Mouse (Mus musculus) MEL (cell line): ENCODE results near the gene Hes6. TPM values are rescaled to one million over a fixed set of nuclear protein-coding genes. Genes with fewer than 3 reads are reported as not detected.

Experiments
- DNase-seq: peaks from one replicate; pipeline ENCODE4 v3.0.0; 2011; ENCODE audit warnings: low read depth, low spot score
- H3K27ac ChIP-seq: 2 replicates; pipeline ENCODE4 v1.5.1; 2012; ENCODE audit warnings: low read depth, mild to moderate bottlenecking, control low read depth, low read length, moderate library complexity; ENCODE audit not compliant: control insufficient read depth
- H3K27me3 ChIP-seq, 2 experiments: fragments of 150-350 bp in 1 of 2; sonication (generic) in 1 of 2; 2 replicates each; pipeline ENCODE4 v1.6.1; 2012; ENCODE audit warnings: low read length in 2 of 2, mild to moderate bottlenecking in 2 of 2, improper control_type of control experiment in 1 of 2, moderate library complexity in 1 of 2; ENCODE audit not compliant: insufficient read depth in 2 of 2, control insufficient read depth in 1 of 2
- H3K36me3 ChIP-seq, 2 experiments: 2 replicates each; pipeline ENCODE4 v1.6.1; 2012 to 2014; ENCODE audit warnings: low read length in 2 of 2, improper control_type of control experiment in 1 of 2, inconsistent platforms in 1 of 2, mild to moderate bottlenecking in 1 of 2; ENCODE audit not compliant: insufficient read depth in 2 of 2, control insufficient read depth in 1 of 2
- H3K4me1 ChIP-seq, 2 experiments: fragments of 150-350 bp in 1 of 2; sonication (generic) in 1 of 2; 2 replicates each; pipeline ENCODE4 v1.6.1; 2012; ENCODE audit warnings: low read length in 2 of 2, improper control_type of control experiment in 1 of 2, mild to moderate bottlenecking in 1 of 2; ENCODE audit not compliant: insufficient read depth in 2 of 2, control insufficient read depth in 1 of 2
- H3K4me3 ChIP-seq, 2 experiments: fragments of 150-350 bp in 1 of 2; sonication (generic) in 1 of 2; 2 replicates each; pipeline ENCODE4 v1.5.1; 2012; ENCODE audit warnings: low read depth in 2 of 2, low read length in 2 of 2, mild to moderate bottlenecking in 2 of 2, moderate library complexity in 2 of 2, control low read depth in 1 of 2, improper control_type of control experiment in 1 of 2; ENCODE audit not compliant: control insufficient read depth in 1 of 2, insufficient read depth in 1 of 2
- H3K79me2 ChIP-seq: 2 replicates; pipeline ENCODE4 v1.6.1; 2012; ENCODE audit warnings: mild to moderate bottlenecking, low read length, moderate library complexity; ENCODE audit not compliant: control insufficient read depth, poor library complexity, insufficient read depth
- H3K9ac ChIP-seq: 2 replicates; pipeline ENCODE4 v1.6.1; 2012; ENCODE audit warnings: low read depth, mild to moderate bottlenecking, control low read depth, low read length, moderate library complexity; ENCODE audit not compliant: control insufficient read depth, poor library complexity, severe bottlenecking
- H3K9me3 ChIP-seq: fragments of 150-350 bp; sonication (generic); replicated peaks from 2 replicates; pipeline ENCODE4 v1.6.1; 2012; ENCODE audit warnings: mild to moderate bottlenecking, low read length, improper control_type of control experiment, moderate library complexity; ENCODE audit not compliant: insufficient read depth
- CHD2 ChIP-seq: IDR thresholded peaks from 2 replicates; pipeline ENCODE4 v1.6.1; 2011; ENCODE audit warnings: low read length, improper control_type of control experiment
- CTCF ChIP-seq, 3 experiments: IDR thresholded peaks in 2 of 3; conservative IDR thresholded peaks in 1 of 3; 2 replicates each; pipeline ENCODE4 v1.5.1; 2011 to 2012; ENCODE audit warnings: low read length in 3 of 3, low read depth in 2 of 3, mild to moderate bottlenecking in 2 of 3, improper control_type of control experiment in 1 of 3, inconsistent platforms in 1 of 3, mixed read lengths in 1 of 3, moderate library complexity in 1 of 3; ENCODE audit not compliant: control insufficient read depth in 1 of 3, insufficient read depth in 1 of 3, poor library complexity in 1 of 3, severe bottlenecking in 1 of 3
- E2F4 ChIP-seq: IDR thresholded peaks from 2 replicates; pipeline ENCODE4 v1.6.1; 2011; ENCODE audit warnings: low read depth, low read length, improper control_type of control experiment, borderline replicate concordance
- ETS1 ChIP-seq: IDR thresholded peaks from 2 replicates; pipeline ENCODE4 v1.6.1; 2012; ENCODE audit warnings: low read depth, mild to moderate bottlenecking, inconsistent platforms, low read length, improper control_type of control experiment, moderate library complexity
- GABPA ChIP-seq: IDR thresholded peaks from 2 replicates; pipeline ENCODE4 v1.6.1; 2012; ENCODE audit warnings: low read depth, mild to moderate bottlenecking, inconsistent platforms, low read length, improper control_type of control experiment, moderate library complexity
- HCFC1 ChIP-seq: IDR thresholded peaks from 2 replicates; pipeline ENCODE4 v1.6.1; 2012; ENCODE audit warnings: low read depth, mild to moderate bottlenecking, inconsistent platforms, low read length, improper control_type of control experiment, moderate library complexity
- JUND ChIP-seq: IDR thresholded peaks from 2 replicates; pipeline ENCODE4 v1.6.1; 2011; ENCODE audit warnings: low read depth, mild to moderate bottlenecking, improper control_type of control experiment, low read length
- KAT2A ChIP-seq: conservative IDR thresholded peaks from 2 replicates; pipeline ENCODE4 v1.6.1; 2012; ENCODE audit warnings: low read depth, low read length, improper control_type of control experiment, inconsistent platforms
- MAFK ChIP-seq: IDR thresholded peaks from 2 replicates; pipeline ENCODE4 v1.6.1; 2011; ENCODE audit warnings: low read depth, mild to moderate bottlenecking, low read length, improper control_type of control experiment, borderline replicate concordance
- MAZ ChIP-seq: IDR thresholded peaks from 2 replicates; pipeline ENCODE4 v1.6.1; 2012; ENCODE audit warnings: low read depth, mild to moderate bottlenecking, inconsistent platforms, low read length, improper control_type of control experiment
- NRF1 ChIP-seq: IDR thresholded peaks from 2 replicates; pipeline ENCODE4 v1.6.1; 2014; ENCODE audit warnings: low read depth, mild to moderate bottlenecking, inconsistent platforms, low read length, improper control_type of control experiment, moderate library complexity; ENCODE audit not compliant: poor library complexity, insufficient read depth, severe bottlenecking
- POLR2AphosphoS5 ChIP-seq: IDR thresholded peaks from 2 replicates; pipeline ENCODE4 v1.6.1; 2012; ENCODE audit warnings: low read depth, borderline replicate concordance, mild to moderate bottlenecking, inconsistent platforms, low read length, moderate library complexity, mixed read lengths
- RAD21 ChIP-seq: IDR thresholded peaks from 2 replicates; pipeline ENCODE4 v1.6.1; 2011; ENCODE audit warnings: mild to moderate bottlenecking, low read depth, low read length, improper control_type of control experiment
- RCOR1 ChIP-seq: IDR thresholded peaks from 2 replicates; pipeline ENCODE4 v1.6.1; 2012; ENCODE audit warnings: low read depth, mild to moderate bottlenecking, inconsistent platforms, low read length, improper control_type of control experiment
- SMC3 ChIP-seq: IDR thresholded peaks from 2 replicates; pipeline ENCODE4 v1.6.1; 2011; ENCODE audit warnings: low read depth, low read length, improper control_type of control experiment
- TCF12 ChIP-seq: IDR thresholded peaks from 2 replicates; pipeline ENCODE4 v1.6.1; 2014; ENCODE audit warnings: low read depth, mild to moderate bottlenecking, inconsistent platforms, low read length, improper control_type of control experiment, moderate library complexity
- UBTF ChIP-seq: IDR thresholded peaks from 2 replicates; pipeline ENCODE4 v1.6.1; 2012; ENCODE audit warnings: low read depth, mild to moderate bottlenecking, inconsistent platforms, low read length, improper control_type of control experiment, moderate library complexity, borderline replicate concordance; ENCODE audit not compliant: insufficient read depth
- USF2 ChIP-seq, 2 experiments: IDR thresholded peaks; 2 replicates each; pipeline ENCODE4 v1.6.1; 2011 to 2012; ENCODE audit warnings: improper control_type of control experiment in 2 of 2, low read length in 2 of 2, borderline replicate concordance in 1 of 2, inconsistent platforms in 1 of 2, low read depth in 1 of 2, mild to moderate bottlenecking in 1 of 2; ENCODE audit not compliant: insufficient read depth in 1 of 2
- ZC3H11A ChIP-seq: IDR thresholded peaks from 2 replicates; pipeline ENCODE4 v1.6.1; 2012; ENCODE audit warnings: low read depth, mild to moderate bottlenecking, inconsistent platforms, low read length, improper control_type of control experiment
- polyA plus RNA-seq, 2 experiments: library from polyadenylated mRNA; stranded (reverse) in 1 of 2; unstranded in 1 of 2; fragments of >175 nt in 1 of 2; fragments of >200 nt in 1 of 2; gene quantifications; 2 replicates each; pipeline versions ENCODE4 v1.2.1 to v1.2.4; 2012; ENCODE audit warnings: low replicate concordance in 2 of 2, low read depth in 1 of 2; ENCODE audit not compliant: insufficient read length in 2 of 2, insufficient read depth in 1 of 2, missing spikeins in 1 of 2
- total RNA-seq: library from RNA; depleted of rRNA; stranded (reverse); fragments of 300-350 nt; gene quantifications from 2 replicates; pipeline ENCODE4 v1.2.3, GENCODE M21; 2012

Hes6 gene
- total and polyA plus RNA-seq, 3 experiments, result 38.8 to 47.9 TPM; not detected in 1

DNA sequence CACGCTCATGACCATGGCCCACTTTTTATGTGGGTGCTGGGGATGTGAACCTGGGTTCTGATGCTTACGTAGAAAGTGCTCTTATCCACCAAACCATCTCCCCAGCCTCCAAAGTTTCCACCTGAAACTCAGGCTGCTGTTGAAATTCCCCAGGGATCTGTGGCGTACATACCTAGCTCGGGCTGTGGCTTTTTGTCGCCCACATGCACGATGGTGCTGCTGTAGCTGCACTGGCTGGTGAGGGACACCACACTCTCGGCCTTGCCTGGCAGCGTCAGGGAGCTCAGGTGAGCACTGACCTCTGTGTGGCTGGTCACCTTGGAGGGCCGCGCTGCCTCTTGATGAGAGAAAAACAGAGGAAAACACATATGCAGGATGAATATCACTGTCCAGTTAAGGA, 15.4 kb upstream of the Hes6 start:
- Histone ChIP-seq H3K27ac (no peak overlapping the region), H3K27me3 (no peaks in the 10 kb centered on the region), H3K9ac (no peak overlapping the region), H3K9me3 (no peaks in the 10 kb centered on the region), H3K79me2 (no peaks in the 10 kb centered on the region), H3K4me1 (no peaks in the 10 kb centered on the region), H3K4me3 (no peak overlapping the region), H3K36me3 (no peaks in the 10 kb centered on the region; a peak in 1 of 4 replicates)
- TF ChIP-seq MAFK (no peak), ETS1 (no peak), HCFC1 (no peak), MAZ (no peak)
- DNase-seq, result no peak

DNA sequence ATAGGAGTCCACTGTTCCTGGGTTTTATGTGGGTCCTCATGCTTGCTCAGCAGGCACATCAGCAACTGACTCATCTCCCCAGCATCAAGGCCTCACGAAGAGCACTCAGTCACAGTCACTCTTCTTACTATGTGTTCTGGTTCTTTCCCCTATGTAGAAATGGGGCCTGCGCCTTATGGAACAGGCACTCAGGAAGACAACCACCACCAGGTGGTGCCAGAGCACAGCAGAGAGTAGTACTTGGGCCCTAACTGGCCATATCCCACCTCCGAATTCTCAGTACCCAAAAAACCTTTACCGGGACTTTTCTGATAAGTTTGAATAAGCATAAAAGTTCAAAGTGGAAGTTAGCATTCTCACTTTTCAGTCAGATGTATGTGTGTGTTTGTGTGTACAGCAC, 14.8 kb upstream of the Hes6 start:
- Histone ChIP-seq H3K4me3 (no peak overlapping the region), H3K79me2 (no peaks in the 10 kb centered on the region), H3K36me3 (no peaks in the 10 kb centered on the region; a peak in 1 of 4 replicates), H3K27me3 (no peaks in the 10 kb centered on the region), H3K9me3 (no peaks in the 10 kb centered on the region), H3K9ac (no peak overlapping the region), H3K4me1 (no peaks in the 10 kb centered on the region), H3K27ac (no peak overlapping the region)
- TF ChIP-seq ZC3H11A (peak; percentile 68), SMC3 (peak; percentile 87), CTCF (IDR thresholded peaks at IDR 0.05 in 2 of 3, conservative IDR thresholded peaks at IDR 0.05 in 1 of 3; ENCODE audit: control insufficient read depth in 1 of 3, insufficient read depth in 1 of 3, low read depth in 2 of 3, low read length in 3 of 3, poor library complexity in 1 of 3, severe bottlenecking in 1 of 3) (peak; percentile 74 to 87 (median 86)), KAT2A (no peak), JUND (no peak), RAD21 (peak; percentile 88), USF2 (IDR thresholded peaks at IDR 0.05; ENCODE audit: borderline replicate concordance in 1 of 2, insufficient read depth in 1 of 2, low read depth in 1 of 2, low read length in 2 of 2) (no peak)
- DNase-seq, result peak; percentile 75

DNA sequence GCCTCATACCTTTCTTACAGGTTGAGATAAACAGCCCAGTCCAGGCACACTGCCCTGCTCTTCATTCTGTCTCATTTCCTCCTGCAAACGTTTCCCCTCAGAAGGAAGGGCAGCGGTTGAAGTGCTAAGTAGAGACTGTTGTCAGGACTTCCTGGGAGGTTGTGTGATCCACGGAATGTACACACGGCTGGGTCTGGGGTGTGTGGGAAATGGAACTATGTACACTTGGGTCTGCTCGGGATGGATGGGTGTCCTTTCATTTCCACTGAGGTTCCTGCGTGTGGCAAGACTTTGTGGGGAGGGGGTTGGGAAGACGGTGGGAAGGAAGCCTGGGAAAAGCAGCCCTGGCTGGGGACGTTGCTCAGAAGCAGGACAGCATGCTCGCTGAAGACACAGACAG, 12.6 kb upstream of the Hes6 start:
- Histone ChIP-seq H3K9ac (no peak overlapping the region), H3K4me3 (no peak overlapping the region), H3K36me3 (no peaks in the 10 kb centered on the region; a peak in 1 of 4 replicates), H3K27ac (no peak overlapping the region), H3K27me3 (no peaks in the 10 kb centered on the region), H3K9me3 (no peaks in the 10 kb centered on the region), H3K4me1 (no peaks in the 10 kb centered on the region), H3K79me2 (no peaks in the 10 kb centered on the region)
- TF ChIP-seq UBTF, result no peak
- no peak for TF ChIP-seq GABPA
- TF ChIP-seq POLR2AphosphoS5, result no peak
- no peak for TF ChIP-seq TCF12
- TF ChIP-seq CHD2, result no peak
- TF ChIP-seq E2F4, result no peak
- TF ChIP-seq NRF1, result no peak
- TF ChIP-seq RCOR1, result no peak
- no peak for DNase-seq
